Mouse (Mus musculus) urinary bladder, postnatal 4 days (tissue): ENCODE measurements around the gene Egfl8.

Experiments used
- DNase-seq, 2 experiments: peaks; one replicate each; pipeline ENCODE4 v3.0.0; 2021 to 2022; ENCODE audit warnings: low spot score in 2 of 2

The Egfl8 gene

DNA sequence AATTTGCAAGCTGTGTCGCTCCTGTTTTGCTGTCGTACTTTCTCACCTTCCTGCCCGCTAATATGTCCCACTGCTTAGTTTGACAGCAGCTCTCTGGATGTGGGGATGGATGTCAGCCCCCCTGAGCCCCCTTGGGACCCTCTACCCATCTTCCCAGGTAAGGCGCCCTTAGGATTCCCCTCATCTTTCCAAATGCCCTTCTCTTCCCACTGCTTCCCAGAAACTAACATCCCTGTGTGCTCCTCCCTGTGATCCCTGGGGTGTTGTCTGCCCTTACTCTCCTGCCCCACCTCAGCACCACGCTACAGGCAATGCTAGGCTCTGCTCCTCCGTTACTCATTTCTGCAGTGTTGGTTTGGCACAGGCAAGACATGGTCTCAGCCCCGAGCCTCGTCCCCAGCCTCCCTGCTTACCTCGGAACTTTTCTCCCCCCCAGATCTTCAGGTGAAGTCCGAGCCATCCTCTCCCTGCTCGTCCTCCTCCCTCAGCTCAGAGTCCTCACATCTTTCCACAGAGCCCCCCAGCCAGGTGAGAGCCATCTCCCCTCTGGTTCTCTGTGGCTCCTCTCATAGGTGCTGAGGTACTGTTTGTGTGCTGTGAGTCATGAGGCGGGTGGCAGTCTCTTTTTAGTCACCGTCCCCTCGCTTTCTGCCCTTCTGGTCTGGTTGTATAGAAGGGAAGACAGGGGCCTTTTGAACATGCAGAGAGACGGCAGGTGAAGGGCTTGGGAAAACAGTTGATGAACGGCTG is 32.5 kb upstream of the Egfl8 start:
- DNase-seq = no peak

DNA sequence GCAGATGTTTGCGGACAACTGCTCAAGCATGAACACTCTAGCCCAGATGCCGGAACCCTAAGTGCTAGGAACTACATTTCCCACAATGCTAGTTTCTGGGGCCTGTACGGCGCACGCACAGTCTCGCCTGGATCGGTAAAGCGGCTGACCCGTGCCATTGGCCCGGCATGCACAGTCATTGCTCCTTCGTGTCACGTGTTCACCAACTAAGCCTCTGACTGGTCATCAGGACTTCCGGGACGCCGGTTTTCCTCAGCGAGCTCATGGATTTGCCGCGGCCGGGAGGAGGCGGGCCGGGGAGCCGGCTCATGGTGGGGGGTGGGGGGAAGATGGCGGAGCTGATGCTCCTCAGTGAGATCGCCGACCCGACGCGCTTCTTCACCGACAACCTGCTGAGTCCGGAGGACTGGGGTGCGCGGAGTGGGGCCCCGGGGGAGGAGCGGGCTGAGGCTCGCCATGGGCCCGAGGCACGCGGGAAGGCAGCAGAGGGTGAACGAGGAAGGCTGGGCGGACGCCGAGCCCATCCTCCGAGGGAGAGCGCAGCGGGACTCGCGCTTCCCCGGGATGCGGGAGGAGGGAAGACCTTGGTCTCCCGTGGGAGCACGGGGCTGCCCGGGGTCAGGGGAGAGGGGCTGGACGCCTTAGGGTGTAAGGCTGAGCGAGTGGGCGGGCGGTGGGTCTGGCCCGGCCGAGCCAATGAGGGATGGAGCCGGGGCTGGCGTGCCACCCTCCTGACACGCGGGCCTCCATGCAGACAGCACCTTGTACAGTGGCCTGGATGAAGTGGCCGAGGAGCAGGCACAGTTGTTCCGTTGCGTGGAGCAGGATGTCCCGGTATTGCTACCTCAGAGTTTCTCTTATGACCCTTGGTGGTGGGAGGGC is 31.4 kb upstream of the Egfl8 start, which contains the start of gene Atf6b:
Gene Atf6b (plus strand): TSS at position 241 of the 882 bp plus-strand sequence.
- peak; percentile 94 to 95 for DNase-seq

DNA sequence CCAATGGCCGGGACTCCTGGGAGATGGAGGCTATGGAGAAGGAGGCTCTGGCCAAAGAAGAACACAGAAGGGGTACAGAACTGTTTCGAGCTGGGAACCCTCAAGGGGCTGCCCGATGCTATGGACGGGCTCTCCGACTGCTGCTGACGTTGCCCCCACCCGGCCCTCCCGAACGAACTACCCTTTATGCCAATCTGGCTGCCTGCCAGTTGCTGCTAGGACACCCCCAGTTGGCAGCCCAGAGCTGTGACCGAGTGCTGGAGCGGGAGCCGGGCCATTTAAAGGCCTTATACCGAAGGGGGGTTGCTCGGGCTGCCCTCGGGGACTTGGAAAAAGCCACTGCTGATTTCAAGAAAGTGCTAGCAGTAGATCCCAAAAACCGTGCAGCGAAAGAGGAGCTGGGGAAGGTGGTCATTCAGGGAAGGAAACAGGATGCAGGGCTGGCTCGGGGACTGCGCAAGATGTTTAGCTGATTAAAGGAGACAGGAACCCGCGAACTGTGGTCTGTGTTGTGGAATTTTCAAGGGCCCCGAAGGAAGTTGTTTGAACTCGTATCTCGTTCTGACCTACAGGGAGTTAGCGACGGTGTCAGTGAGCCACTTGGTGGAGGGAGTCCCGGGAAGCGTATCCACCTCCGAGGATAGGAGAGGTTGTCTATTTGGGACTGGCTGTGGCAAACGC is 30.2 kb upstream of the Egfl8 start:
- no peak for DNase-seq

DNA sequence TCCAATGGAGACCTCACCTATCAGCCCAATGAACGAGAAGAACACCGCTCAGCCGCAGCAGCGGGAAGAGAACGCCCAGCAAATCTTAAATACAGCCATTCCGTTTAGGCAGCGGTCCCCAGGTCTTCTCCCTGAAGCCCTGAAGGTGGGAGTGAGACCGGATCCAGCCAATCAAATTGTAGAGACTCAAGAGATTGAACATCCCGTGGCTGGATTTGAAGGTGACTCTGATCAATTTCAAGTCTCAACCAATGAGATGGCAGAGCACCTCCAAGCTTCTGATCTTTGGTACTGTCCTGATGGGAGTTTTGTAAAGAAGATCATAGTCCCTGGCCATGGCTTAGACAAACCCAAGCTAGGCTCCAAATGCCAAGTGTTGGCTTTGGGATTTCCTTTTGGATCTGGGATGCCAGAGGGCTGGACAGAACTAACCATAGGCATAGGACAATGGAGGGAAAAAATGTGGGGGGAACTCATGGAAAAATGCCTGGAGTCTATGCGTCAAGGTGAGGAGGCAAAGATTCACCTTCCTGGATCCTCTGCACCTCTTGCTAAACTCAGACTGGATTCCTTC is 29.6 kb upstream of the Egfl8 start:
- DNase-seq = no peak

DNA sequence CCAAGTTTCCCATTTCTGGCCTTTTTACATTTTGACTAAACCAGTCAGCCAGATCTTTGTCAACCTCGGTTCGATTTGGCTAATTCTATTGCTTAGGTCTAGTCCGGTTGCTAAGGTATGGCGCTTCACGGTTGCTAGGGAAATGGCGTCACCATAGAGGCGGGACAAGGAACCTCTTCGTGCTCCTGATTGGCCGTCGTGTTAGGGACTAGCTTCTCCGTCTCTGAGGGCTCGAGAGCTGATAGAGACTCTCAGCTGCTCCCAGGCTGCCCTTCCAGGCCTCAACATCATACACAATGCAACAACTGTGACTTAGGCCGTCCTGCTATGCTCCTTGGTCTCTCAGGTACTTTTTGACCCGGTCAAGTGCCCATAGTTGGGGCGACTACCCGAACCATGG is 28.8 kb upstream of the Egfl8 start, which contains the start of gene Fkbpl:
Gene Fkbpl (plus strand): TSS at position 157 of the 400 bp plus-strand sequence.
- DNase-seq = peak; percentile 91 to 95

DNA sequence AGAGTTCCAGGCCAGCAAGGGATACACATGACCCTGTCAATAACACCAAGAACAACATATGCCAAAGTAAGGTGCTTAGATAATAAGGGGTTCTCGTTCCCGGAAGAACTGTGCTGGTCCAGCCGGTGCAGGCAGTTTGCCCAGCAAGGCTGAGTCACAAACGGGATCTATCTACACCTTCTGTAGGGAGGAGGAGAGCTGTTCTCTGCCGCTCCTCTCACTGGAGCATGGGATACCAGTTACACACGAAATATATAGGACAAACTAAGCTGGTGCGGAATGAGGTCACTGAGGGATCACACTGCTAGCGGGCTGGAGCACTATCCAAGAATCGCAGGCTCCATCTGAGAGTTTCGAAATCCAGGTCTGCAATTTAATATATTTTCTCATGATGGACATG is 28.2 kb upstream of the Egfl8 start:
- no peak for DNase-seq

DNA sequence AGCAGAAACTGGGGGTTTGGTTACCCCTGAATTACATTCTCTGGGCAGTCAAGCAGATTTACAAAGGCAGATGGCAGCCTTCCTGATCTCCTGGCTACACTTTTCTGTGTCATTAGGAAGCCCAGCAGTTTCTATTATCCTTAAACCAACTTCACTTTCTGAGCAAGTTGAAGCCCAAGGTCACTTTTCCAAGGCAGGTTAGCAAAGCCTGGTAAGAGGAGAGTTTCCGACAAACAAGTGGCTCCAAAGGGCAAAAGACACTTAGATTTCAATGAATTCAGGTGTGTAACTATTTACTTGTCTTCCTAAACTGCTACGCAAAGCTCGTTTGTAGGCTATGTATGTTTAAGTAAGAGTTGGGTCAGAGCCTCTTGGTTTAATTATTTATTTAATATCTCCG is 27.6 kb upstream of the Egfl8 start:
- no peak for DNase-seq

DNA sequence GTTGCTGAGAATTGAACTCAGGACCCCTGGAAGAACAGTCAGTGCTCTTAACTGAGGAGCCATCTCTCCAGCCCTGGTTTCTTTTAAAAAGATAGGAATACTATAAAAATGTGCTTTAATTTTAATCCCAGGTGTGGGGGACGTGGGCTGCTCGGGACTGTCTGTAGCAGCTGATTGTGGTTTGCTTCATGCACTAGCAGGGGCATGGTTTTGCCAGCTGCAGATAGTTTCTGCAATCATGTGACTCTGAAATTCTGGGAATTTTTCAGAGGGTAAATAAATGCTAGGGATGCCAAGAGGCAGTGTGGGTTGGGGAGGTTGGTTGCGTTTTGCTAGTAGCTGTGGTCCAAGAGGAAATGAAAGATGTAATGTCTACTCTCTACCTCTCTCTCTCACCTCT is 26.2 kb upstream of the Egfl8 start:
- no peak for DNase-seq

DNA sequence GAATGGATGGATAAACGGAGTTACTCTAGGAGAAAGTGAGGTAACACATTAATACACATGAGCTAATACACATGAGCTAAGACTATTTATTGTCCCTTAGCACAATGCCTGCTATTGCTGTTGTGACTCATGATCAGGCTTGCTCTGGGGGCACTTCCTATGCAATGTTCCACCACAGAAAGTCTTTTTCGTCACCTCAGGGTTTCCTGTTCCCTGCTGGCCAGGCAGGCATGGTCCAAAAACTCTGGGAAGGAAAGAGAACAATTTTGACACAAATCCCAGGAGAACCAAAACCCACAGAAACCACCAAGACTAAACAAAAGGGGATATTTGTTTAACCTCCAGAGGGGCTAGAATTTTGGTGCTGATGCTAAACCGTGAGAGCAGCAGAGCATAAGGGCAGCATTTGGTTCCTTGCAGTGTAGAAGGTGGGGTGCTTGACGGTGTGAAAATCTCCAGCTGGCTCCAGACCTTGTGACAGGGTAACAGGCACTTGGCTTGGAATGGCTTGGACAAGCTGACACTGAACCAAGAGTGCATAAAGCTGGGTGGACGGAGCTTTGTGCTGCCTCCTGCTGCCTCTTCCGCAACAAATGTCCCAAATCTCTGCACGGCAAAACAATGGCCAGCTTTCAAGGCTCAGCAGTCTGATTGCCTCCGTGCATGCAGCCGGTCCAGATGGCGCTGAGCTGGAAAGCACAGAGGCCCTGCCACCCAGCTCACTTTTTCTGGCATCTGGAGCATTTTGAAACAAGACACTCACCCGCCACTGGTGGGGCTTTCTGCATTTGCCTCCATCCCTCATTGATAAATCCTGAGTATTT is 25.2 kb upstream of the Egfl8 start:
- DNase-seq = peak in 1 of 2 experiments; percentile 59

DNA sequence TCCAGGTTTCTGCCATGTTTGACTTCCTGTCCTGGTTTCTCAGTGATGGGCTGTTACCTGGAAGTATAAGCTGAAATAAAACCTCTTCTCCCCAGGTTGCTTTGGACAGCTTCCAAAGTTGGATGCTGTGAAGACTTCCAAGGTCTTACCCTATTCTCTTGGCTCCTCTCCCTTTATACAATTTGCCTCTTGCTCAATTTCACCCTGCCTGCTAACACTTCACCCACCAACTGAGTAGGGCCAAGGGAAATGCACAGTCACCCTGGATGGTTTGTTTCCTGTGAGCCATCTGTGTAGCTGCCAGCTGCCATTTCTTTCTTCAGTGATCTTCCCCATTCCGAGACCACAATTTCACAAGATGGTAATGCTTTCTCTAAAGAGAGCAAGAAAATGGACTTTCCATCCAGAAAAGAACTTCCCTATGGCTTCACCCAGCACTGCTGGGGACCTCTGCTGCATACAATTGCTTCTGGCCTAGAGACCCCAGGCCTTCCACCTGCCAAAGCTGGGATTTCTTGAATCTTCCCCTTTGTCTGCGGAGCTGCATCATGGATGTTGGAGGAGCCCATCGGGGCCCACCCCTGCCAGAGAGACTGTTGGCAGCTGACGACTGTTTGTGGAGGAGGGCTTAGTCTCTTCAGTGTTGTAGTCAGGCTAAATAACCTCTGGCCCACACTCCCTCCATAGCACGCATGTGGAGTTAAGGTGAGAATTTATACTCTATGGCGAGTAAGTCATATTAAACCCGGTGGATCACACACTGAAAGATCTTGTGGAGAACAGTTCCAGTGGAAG is 23.9 kb upstream of the Egfl8 start:
- no peak for DNase-seq

DNA sequence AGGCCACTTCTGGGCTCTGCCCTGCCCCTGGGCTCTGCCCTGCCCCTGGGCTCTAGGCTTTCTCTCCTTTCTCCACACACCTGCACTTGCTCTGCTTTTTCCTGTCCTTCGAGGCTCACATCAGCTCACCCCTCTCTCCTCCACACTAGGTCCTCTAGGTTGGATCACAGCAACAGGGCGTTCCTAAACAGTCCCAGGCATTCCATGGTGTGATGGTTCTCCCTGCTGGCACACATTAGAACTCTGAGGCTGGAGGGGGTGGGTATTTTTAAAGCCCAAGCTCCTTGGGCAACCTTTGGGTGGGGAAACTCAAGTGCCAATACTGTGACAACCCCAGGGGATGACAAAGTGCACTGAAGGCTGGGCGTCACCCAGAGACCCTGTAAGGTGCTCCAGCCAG is 21.7 kb upstream of the Egfl8 start:
- no peak for DNase-seq

DNA sequence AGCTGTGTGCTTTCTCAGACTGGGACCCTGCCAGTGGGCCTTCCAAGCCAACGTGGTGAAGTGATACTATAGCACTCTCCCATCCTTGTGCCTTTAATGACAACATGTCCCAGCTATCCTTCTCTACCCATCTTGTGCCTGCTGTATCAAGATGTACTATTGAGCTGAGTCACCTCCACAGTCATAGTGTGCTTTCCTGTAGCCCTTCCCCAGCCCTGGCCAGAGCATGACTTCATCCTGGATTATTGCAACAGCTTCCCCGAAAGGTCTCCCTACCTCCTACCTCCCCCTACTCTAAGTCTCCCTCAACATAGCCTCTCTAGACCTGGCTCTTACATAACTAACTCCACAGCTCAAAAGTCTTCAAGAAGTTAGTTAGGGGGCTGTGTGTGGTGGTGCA is 19.9 kb upstream of the Egfl8 start:
- DNase-seq = no peak

DNA sequence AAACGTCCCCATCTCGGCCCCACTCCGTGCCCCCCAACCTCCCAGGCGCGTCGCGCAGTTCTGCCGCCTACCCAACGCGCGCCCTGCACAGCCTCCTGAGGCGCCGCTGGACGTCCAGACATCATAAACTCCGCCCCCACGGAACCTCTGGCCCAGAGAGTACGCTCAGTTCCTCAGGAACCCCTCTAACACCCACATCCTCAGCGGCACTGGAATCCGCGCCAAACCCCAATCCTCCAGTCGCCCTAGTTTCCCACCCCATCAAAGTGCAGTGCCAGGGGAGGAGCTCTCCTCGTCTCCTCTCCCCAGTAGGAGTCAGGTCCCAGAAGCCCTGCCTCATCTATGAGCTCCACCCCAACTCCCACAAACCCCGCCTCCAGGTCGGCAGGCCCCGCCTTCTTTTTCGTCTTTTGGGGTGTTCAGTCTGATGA is 16.5 kb upstream of the Egfl8 start:
- DNase-seq = peak; percentile 80 to 89

DNA sequence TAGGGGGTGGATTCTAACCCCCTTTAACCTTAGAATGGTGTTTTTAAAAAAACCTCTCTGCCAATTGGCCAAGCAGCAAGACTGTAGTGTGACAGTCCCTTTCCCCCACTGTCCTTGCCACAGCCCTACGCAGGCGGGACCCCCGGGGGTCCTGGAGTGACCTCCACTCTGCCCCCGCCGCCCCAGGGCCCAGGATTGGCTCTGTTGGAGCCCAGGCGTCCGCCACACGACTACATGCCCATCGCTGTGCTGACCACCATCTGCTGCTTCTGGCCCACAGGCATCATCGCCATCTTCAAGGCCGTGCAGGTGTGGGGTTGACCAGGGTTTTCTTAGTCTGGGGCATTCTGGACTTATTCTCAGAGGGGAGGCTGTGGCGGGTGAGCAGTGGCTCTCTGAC is 15.9 kb upstream of the Egfl8 start:
- no peak for DNase-seq

DNA sequence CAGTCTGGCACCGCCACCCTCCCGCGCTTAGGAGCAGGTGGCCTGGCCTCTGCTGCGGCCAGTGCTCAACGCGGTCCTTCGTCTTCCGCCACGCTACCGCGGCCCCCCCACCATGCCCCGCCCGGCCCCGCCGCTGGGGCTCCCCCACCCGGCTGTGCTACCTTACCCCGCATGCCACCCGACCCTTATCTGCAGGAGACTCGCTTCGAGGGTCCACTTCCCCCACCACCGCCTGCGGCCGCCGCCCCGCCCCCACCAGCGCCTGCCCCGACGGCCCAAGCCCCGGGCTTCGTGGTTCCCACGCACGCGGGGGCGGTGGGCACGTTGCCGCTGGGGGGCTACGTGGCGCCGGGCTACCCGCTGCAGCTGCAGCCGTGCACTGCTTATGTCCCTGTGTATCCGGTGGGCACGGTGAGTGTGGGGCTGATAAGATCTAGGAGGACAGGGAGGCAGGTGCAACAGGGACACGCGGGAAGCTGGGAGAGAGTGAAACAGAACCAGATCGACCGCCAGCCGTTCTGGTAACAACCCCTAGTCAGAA is 15.1 kb upstream of the Egfl8 start:
- no peak for DNase-seq

DNA sequence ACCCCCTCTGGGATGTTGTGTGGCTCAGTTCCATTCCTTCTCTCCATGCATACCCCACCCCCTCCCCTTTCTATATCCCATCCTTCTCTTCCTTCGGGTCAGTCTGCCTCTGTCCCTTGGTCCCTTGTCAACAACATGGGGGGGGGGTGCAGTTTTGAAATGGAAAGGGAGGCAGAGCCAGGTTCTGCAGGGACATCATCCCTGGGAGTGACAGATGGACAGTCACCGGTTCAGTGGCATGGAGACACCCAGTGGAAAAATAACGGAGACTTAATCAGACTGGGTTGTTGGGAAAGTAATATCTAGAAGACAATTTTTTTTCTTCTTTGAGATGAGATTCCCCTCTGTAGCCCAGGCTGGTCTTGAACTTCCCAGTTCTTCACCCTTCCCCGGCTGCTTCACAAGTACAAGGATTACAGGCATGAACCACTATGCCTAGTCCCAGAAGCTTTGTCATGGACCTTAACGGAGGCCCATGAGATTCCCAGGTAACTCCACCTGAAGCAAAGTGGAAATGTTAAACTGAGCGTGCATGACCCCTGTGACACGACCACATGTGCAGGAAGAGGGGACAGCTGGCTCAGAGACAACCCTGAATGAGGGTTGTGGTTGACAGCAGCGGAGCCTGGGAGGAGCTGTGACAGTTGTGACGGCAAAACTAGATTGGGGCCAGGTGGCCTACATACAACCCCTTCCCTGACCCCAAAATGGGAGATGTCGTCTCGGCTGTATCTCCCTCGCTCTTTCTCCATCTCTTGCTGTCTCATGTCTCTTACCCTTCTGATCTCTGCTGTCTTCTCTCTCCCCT is 14.2 kb upstream of the Egfl8 start:
- DNase-seq = no peak

DNA sequence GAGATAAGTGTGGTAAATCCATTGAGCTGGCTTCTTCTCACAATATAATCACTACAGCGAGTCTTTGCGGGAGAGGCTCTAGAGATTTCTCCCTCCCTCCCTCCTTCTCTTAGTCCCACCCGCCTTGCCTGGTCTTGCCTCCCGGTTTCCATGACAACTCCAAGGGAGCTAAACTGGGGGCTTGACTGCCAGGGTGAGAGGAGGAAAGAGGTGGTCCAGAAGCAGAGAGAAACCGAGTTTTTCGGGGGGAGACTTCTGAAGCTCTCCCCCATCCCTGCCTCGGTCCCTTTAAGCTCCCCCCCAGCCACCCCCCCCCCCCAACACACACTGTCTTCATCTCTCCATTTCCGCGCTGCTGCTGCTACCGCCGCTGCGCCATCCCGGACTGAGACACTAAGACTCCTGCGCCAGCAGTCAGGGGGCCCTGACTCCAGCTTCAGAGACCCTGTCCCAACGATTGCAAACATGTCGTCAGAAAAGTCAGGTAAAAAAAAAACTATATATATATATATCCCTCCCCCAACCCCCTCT is 13.5 kb upstream of the Egfl8 start, which contains the start of gene Prrt1:
Gene Prrt1 (plus strand): TSS at position 313 of the 531 bp plus-strand sequence.
- DNase-seq = no peak

DNA sequence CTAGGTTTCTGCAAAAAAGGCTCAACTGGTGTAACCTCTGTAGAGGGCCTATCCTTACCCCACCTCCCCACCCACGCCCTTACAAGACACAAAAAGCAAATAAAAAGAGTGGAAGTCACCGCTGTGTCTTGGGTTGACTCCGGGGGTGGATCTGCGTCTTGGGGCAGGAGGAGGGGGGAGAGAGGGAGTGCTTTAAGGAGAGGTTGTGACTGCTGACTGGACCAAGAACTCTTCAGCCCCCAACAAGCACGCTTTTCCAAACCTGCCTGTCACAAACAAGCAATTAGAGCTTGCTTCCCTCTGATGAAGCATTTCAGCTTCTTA is 12.8 kb upstream of the Egfl8 start:
- DNase-seq = no peak
